Mouse (Mus musculus) MEL (cell line): ENCODE results near the gene Syn1. TPM values are rescaled to one million over a fixed set of nuclear protein-coding genes. Genes with fewer than 3 reads are reported as not detected.

ENCODE experiments used
- DNase-seq: peaks from one replicate; pipeline ENCODE4 v3.0.0; 2011; ENCODE audit warnings: low read depth, low spot score
- H3K27ac ChIP-seq: 2 replicates; pipeline ENCODE4 v1.5.1; 2012; ENCODE audit warnings: low read depth, mild to moderate bottlenecking, control low read depth, low read length, moderate library complexity; ENCODE audit not compliant: control insufficient read depth
- H3K27me3 ChIP-seq, 2 experiments: fragments of 150-350 bp in 1 of 2; sonication (generic) in 1 of 2; 2 replicates each; pipeline ENCODE4 v1.6.1; 2012; ENCODE audit warnings: low read length in 2 of 2, mild to moderate bottlenecking in 2 of 2, improper control_type of control experiment in 1 of 2, moderate library complexity in 1 of 2; ENCODE audit not compliant: insufficient read depth in 2 of 2, control insufficient read depth in 1 of 2
- H3K36me3 ChIP-seq, 2 experiments: 2 replicates each; pipeline ENCODE4 v1.6.1; 2012 to 2014; ENCODE audit warnings: low read length in 2 of 2, improper control_type of control experiment in 1 of 2, inconsistent platforms in 1 of 2, mild to moderate bottlenecking in 1 of 2; ENCODE audit not compliant: insufficient read depth in 2 of 2, control insufficient read depth in 1 of 2
- H3K4me1 ChIP-seq, 2 experiments: fragments of 150-350 bp in 1 of 2; sonication (generic) in 1 of 2; 2 replicates each; pipeline ENCODE4 v1.6.1; 2012; ENCODE audit warnings: low read length in 2 of 2, improper control_type of control experiment in 1 of 2, mild to moderate bottlenecking in 1 of 2; ENCODE audit not compliant: insufficient read depth in 2 of 2, control insufficient read depth in 1 of 2
- H3K4me3 ChIP-seq, 2 experiments: fragments of 150-350 bp in 1 of 2; sonication (generic) in 1 of 2; 2 replicates each; pipeline ENCODE4 v1.5.1; 2012; ENCODE audit warnings: low read depth in 2 of 2, low read length in 2 of 2, mild to moderate bottlenecking in 2 of 2, moderate library complexity in 2 of 2, control low read depth in 1 of 2, improper control_type of control experiment in 1 of 2; ENCODE audit not compliant: control insufficient read depth in 1 of 2, insufficient read depth in 1 of 2
- H3K79me2 ChIP-seq: 2 replicates; pipeline ENCODE4 v1.6.1; 2012; ENCODE audit warnings: mild to moderate bottlenecking, low read length, moderate library complexity; ENCODE audit not compliant: control insufficient read depth, poor library complexity, insufficient read depth
- H3K9ac ChIP-seq: 2 replicates; pipeline ENCODE4 v1.6.1; 2012; ENCODE audit warnings: low read depth, mild to moderate bottlenecking, control low read depth, low read length, moderate library complexity; ENCODE audit not compliant: control insufficient read depth, poor library complexity, severe bottlenecking
- H3K9me3 ChIP-seq: fragments of 150-350 bp; sonication (generic); replicated peaks from 2 replicates; pipeline ENCODE4 v1.6.1; 2012; ENCODE audit warnings: mild to moderate bottlenecking, low read length, improper control_type of control experiment, moderate library complexity; ENCODE audit not compliant: insufficient read depth
- CHD1 ChIP-seq: IDR thresholded peaks from 2 replicates; pipeline ENCODE4 v1.6.1; 2012; ENCODE audit warnings: low read depth, mild to moderate bottlenecking, inconsistent platforms, low read length, improper control_type of control experiment
- CHD2 ChIP-seq: IDR thresholded peaks from 2 replicates; pipeline ENCODE4 v1.6.1; 2011; ENCODE audit warnings: low read length, improper control_type of control experiment
- CTCF ChIP-seq, 3 experiments: IDR thresholded peaks in 2 of 3; conservative IDR thresholded peaks in 1 of 3; 2 replicates each; pipeline ENCODE4 v1.5.1; 2011 to 2012; ENCODE audit warnings: low read length in 3 of 3, low read depth in 2 of 3, mild to moderate bottlenecking in 2 of 3, improper control_type of control experiment in 1 of 3, inconsistent platforms in 1 of 3, mixed read lengths in 1 of 3, moderate library complexity in 1 of 3; ENCODE audit not compliant: control insufficient read depth in 1 of 3, insufficient read depth in 1 of 3, poor library complexity in 1 of 3, severe bottlenecking in 1 of 3
- E2F4 ChIP-seq: IDR thresholded peaks from 2 replicates; pipeline ENCODE4 v1.6.1; 2011; ENCODE audit warnings: low read depth, low read length, improper control_type of control experiment, borderline replicate concordance
- EP300 ChIP-seq, 2 experiments: IDR thresholded peaks; 2 replicates each; pipeline ENCODE4 v1.6.1; 2011; ENCODE audit warnings: improper control_type of control experiment in 2 of 2, low read length in 2 of 2, low read depth in 1 of 2, mild to moderate bottlenecking in 1 of 2
- HCFC1 ChIP-seq: IDR thresholded peaks from 2 replicates; pipeline ENCODE4 v1.6.1; 2012; ENCODE audit warnings: low read depth, mild to moderate bottlenecking, inconsistent platforms, low read length, improper control_type of control experiment, moderate library complexity
- KAT2A ChIP-seq: conservative IDR thresholded peaks from 2 replicates; pipeline ENCODE4 v1.6.1; 2012; ENCODE audit warnings: low read depth, low read length, improper control_type of control experiment, inconsistent platforms
- MAX ChIP-seq: IDR thresholded peaks from 2 replicates; pipeline ENCODE4 v1.6.1; 2011; ENCODE audit warnings: low read length, improper control_type of control experiment
- MXI1 ChIP-seq: IDR thresholded peaks from 2 replicates; pipeline ENCODE4 v1.6.1; 2011; ENCODE audit warnings: mild to moderate bottlenecking, low read depth, low read length, improper control_type of control experiment
- MYB ChIP-seq: IDR thresholded peaks from 2 replicates; pipeline ENCODE4 v1.6.1; 2011; ENCODE audit warnings: mild to moderate bottlenecking, low read depth, low read length, improper control_type of control experiment
- MYC ChIP-seq: IDR thresholded peaks from 2 replicates; pipeline ENCODE4 v1.6.1; 2011; ENCODE audit warnings: low read depth, mild to moderate bottlenecking, low read length, improper control_type of control experiment, moderate library complexity
- NELFE ChIP-seq: IDR thresholded peaks from 2 replicates; pipeline ENCODE4 v1.6.1; 2011; ENCODE audit warnings: low read depth, low read length, improper control_type of control experiment
- NRF1 ChIP-seq: IDR thresholded peaks from 2 replicates; pipeline ENCODE4 v1.6.1; 2014; ENCODE audit warnings: low read depth, mild to moderate bottlenecking, inconsistent platforms, low read length, improper control_type of control experiment, moderate library complexity; ENCODE audit not compliant: poor library complexity, insufficient read depth, severe bottlenecking
- POLR2A ChIP-seq, 2 experiments: IDR thresholded peaks; 2 replicates each; pipeline ENCODE4 v1.6.1; 2011 to 2012; ENCODE audit warnings: low read length in 2 of 2, mild to moderate bottlenecking in 2 of 2, control low read depth in 1 of 2, improper control_type of control experiment in 1 of 2, low read depth in 1 of 2, moderate library complexity in 1 of 2; ENCODE audit not compliant: control insufficient read depth in 1 of 2, insufficient read depth in 1 of 2, poor library complexity in 1 of 2
- POLR2AphosphoS2 ChIP-seq: IDR thresholded peaks from 2 replicates; pipeline ENCODE4 v1.6.1; 2011; ENCODE audit warnings: low read length, improper control_type of control experiment
- POLR2AphosphoS5 ChIP-seq: IDR thresholded peaks from 2 replicates; pipeline ENCODE4 v1.6.1; 2012; ENCODE audit warnings: low read depth, borderline replicate concordance, mild to moderate bottlenecking, inconsistent platforms, low read length, moderate library complexity, mixed read lengths
- SIN3A ChIP-seq: IDR thresholded peaks from 2 replicates; pipeline ENCODE4 v1.6.1; 2012; ENCODE audit warnings: low read length, improper control_type of control experiment, inconsistent platforms
- TCF12 ChIP-seq: IDR thresholded peaks from 2 replicates; pipeline ENCODE4 v1.6.1; 2014; ENCODE audit warnings: low read depth, mild to moderate bottlenecking, inconsistent platforms, low read length, improper control_type of control experiment, moderate library complexity
- UBTF ChIP-seq: IDR thresholded peaks from 2 replicates; pipeline ENCODE4 v1.6.1; 2012; ENCODE audit warnings: low read depth, mild to moderate bottlenecking, inconsistent platforms, low read length, improper control_type of control experiment, moderate library complexity, borderline replicate concordance; ENCODE audit not compliant: insufficient read depth
- USF1 ChIP-seq: IDR thresholded peaks from 2 replicates; pipeline ENCODE4 v1.6.1; 2014; ENCODE audit warnings: low read depth, mild to moderate bottlenecking, inconsistent platforms, low read length, improper control_type of control experiment, moderate library complexity
- USF2 ChIP-seq, 2 experiments: IDR thresholded peaks; 2 replicates each; pipeline ENCODE4 v1.6.1; 2011 to 2012; ENCODE audit warnings: improper control_type of control experiment in 2 of 2, low read length in 2 of 2, borderline replicate concordance in 1 of 2, inconsistent platforms in 1 of 2, low read depth in 1 of 2, mild to moderate bottlenecking in 1 of 2; ENCODE audit not compliant: insufficient read depth in 1 of 2
- ZKSCAN1 ChIP-seq: IDR thresholded peaks from 2 replicates; pipeline ENCODE4 v1.6.1; 2012; ENCODE audit warnings: low read depth, mild to moderate bottlenecking, inconsistent platforms, low read length, improper control_type of control experiment, moderate library complexity
- ZMIZ1 ChIP-seq: IDR thresholded peaks from 2 replicates; pipeline ENCODE4 v1.6.1; 2012; ENCODE audit warnings: low read depth, mild to moderate bottlenecking, inconsistent platforms, low read length, improper control_type of control experiment, moderate library complexity
- polyA plus RNA-seq, 2 experiments: library from polyadenylated mRNA; stranded (reverse) in 1 of 2; unstranded in 1 of 2; fragments of >175 nt in 1 of 2; fragments of >200 nt in 1 of 2; gene quantifications; 2 replicates each; pipeline versions ENCODE4 v1.2.1 to v1.2.4; 2012; ENCODE audit warnings: low replicate concordance in 2 of 2, low read depth in 1 of 2; ENCODE audit not compliant: insufficient read length in 2 of 2, insufficient read depth in 1 of 2, missing spikeins in 1 of 2
- total RNA-seq: library from RNA; depleted of rRNA; stranded (reverse); fragments of 300-350 nt; gene quantifications from 2 replicates; pipeline ENCODE4 v1.2.3, GENCODE M21; 2012

Syn1 gene
- total and polyA plus RNA-seq, 3 experiments, result 0.08 to 0.22 TPM; not detected in 1

GRCm38 (mm10) chrX:20961477-20962378 lies 40.9 kb upstream of the Syn1 start, which contains the start of gene Uxt (continued):
- TF ChIP-seq NELFE, result peak; percentile 81
- TF ChIP-seq MYB, result peak; percentile 82
- TF ChIP-seq CHD2, result peak; percentile 42
- TF ChIP-seq POLR2A (IDR thresholded peaks at IDR 0.05; ENCODE audit: control insufficient read depth in 1 of 2, insufficient read depth in 1 of 2, low read depth in 1 of 2, low read length in 2 of 2, poor library complexity in 1 of 2), result peak; percentile 62 to 88; a peak in 3 of 4 replicates
- TF ChIP-seq POLR2AphosphoS5, result no peak
- TF ChIP-seq ZKSCAN1, result no peak
- peak; percentile 49; the same call in 1 of the 2 replicates for TF ChIP-seq NRF1
- peak; percentile 44 for TF ChIP-seq TCF12
- TF ChIP-seq POLR2AphosphoS2, result peak; percentile 83; the same call in 1 of the 2 replicates
- TF ChIP-seq MAX, result peak; percentile 87
- TF ChIP-seq CHD1, result 0 out of 2 replicates have a peak, but pooled peaks have one; percentile 78
- TF ChIP-seq MYC, result peak; percentile 71
- TF ChIP-seq KAT2A, result peak; percentile 59; the same call in 1 of the 2 replicates

DNA sequence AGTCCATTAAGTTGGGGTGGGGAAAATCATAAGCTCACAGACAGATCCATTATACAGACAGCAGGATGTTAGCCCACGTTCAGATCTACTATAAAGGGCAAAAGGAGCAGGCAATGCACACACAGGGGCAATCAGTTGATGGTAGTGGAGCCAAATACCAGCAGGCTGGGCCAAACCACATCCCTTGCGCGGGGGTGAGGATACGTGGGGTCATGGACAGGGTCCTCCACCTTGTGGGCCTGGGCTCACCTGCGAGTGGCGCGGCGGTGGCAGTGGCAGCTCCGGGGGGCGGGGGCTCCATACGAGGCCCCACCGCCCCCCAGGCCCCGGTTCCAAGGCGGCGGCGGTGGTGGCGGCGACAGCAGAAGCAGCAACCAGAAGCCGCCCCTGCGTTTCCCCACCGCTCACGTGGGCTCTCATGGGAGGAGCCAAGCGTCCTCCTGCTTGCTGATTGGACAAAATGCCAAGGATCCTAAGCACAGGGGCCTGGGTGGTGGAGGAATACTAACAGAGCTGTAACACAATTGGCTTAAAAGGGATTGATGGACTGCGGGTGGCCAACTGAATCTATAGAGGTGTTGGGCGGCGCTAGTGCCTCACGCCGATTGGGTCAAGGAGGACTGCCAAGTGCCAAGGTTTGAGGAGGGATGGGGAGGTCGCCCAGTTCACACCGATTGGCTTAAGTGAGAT lies 29.5 kb upstream of the Syn1 start, which contains the start of gene Elk1:
Gene Elk1, minus strand, starts transcription at position 418 of the 690 bp plus-strand sequence.
- peaks cover 2% of the 10 kb centered on the region; the same call in 1 of the 2 replicates for H3K79me2 ChIP-seq
- peak within 1 kb of the TSS; percentile 28 for H3K27ac ChIP-seq
- no peaks in the 10 kb centered on the region for H3K9me3 ChIP-seq
- peak; percentile 98 for DNase-seq
- H3K9ac ChIP-seq, result peak within 1 kb of the TSS; percentile 83
- peaks cover 0 to 4% of the 10 kb centered on the region in 2 experiments; a peak in 1 of 4 replicates for H3K4me1 ChIP-seq
- H3K4me3 ChIP-seq, result peak within 1 kb of the TSS; percentile 87 to 92
- H3K27me3 ChIP-seq, result no peaks in the 10 kb centered on the region
- TF ChIP-seq CHD1, result peak; percentile 95
- no peak for TF ChIP-seq UBTF
- TF ChIP-seq CTCF (IDR thresholded peaks at IDR 0.05 in 2 of 3, conservative IDR thresholded peaks at IDR 0.05 in 1 of 3; ENCODE audit: control insufficient read depth in 1 of 3, insufficient read depth in 1 of 3, low read depth in 2 of 3, low read length in 3 of 3, poor library complexity in 1 of 3, severe bottlenecking in 1 of 3), result no peak; a peak in 1 of 6 replicates
- peak; percentile 55 for TF ChIP-seq NELFE
- TF ChIP-seq MYC, result no peak
- TF ChIP-seq USF1, result peak; percentile 95
- TF ChIP-seq NRF1, result no peak
- TF ChIP-seq MYB, result no peak
- peak in 1 of 2 experiments; percentile 52; a peak in 2 of 4 replicates for TF ChIP-seq POLR2A (IDR thresholded peaks at IDR 0.05; ENCODE audit: control insufficient read depth in 1 of 2, insufficient read depth in 1 of 2, low read depth in 1 of 2, low read length in 2 of 2, poor library complexity in 1 of 2)
- TF ChIP-seq ZMIZ1, result peak; percentile 71; the same call in 1 of the 2 replicates
- peak; percentile 64; the same call in 1 of the 2 replicates for TF ChIP-seq HCFC1
- TF ChIP-seq SIN3A, result peak; percentile 74; the same call in 1 of the 2 replicates
- TF ChIP-seq MAX, result peak; percentile 69
- TF ChIP-seq USF2 (IDR thresholded peaks at IDR 0.05; ENCODE audit: borderline replicate concordance in 1 of 2, insufficient read depth in 1 of 2, low read depth in 1 of 2, low read length in 2 of 2), result peak in 1 of 2 experiments; percentile 69; a peak in 2 of 4 replicates
- peak; percentile 87 for TF ChIP-seq MXI1
- 0 out of 4 replicates have a peak, but pooled peaks of 1 of the 2 experiments have one; percentile 9 for TF ChIP-seq EP300 (IDR thresholded peaks at IDR 0.05; ENCODE audit: low read depth in 1 of 2, low read length in 2 of 2)
- no peak for TF ChIP-seq E2F4
- TF ChIP-seq POLR2AphosphoS2, result peak; percentile 92
- peaks cover 5 to 10% of the 10 kb centered on the region in 2 experiments; a peak in 3 of 4 replicates for H3K36me3 ChIP-seq
